Mouse (Mus musculus): ENCODE measurements around the gene Fmnl2. TPM values are rescaled to one million over a fixed set of nuclear protein-coding genes. Genes with fewer than 3 reads are reported as not detected.

Fmnl2 gene
- total RNA-seq, 2 experiments from 2014 or later, result 6.5 to 9.1 TPM

DNA sequence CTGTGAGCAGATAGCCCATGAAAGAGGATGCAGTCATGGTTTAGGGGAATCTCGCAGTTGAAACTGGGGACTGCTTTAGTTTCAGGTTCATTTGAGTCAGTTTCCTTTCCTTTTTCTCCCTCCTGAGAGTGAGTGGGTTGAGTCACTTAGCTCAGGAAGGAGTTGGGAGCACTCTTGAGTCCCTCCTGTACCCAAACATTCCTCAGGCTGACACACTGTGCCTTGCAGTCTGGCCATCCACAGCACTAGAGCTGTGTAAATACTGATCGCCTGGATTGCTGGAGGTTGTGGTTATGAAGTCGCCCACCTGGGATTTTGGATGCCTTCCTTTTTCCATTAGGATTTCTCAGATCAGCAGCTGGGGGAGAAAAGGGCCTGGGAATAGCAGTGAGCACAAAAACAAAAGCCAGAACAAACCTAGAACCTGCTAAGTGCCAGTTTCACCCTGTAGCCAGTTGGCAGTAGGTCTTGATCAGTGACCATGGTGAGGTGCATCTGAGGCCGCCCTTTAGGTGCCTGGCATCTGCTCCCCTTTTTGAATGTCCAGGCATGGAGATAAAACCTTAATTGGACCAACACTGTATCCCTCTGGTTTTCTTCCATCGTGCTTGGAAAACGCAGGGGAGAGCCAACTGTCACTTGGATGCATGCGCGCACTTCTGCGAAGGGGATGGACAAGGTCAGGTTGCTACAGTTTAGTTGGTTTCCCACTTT is 4.5 kb downstream of the Fmnl2 start:
- intact Hi-C loops (cut with DNase I; ENCODE audit: low total_unique reads), result no loop called here
- DNase-seq, result no peak

DNA sequence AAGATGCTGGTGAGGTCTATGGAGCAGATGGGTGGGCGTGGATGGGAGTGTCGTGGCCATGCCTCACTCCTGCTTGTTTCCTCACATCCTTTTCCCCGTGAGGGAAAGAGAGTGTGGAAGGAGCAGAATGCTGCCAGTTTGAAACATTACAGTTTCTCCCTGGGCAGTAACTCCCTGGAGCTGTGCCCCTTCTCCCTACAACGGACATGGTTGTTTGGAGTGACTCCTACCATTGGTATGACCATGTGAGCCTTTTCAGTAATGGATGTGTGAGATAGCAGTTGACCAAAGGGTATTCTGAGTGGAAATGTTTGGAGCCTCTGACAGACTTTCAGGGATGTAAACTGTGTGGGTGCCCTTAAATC is 5.1 kb downstream of the Fmnl2 start:
- no peak for DNase-seq
- intact Hi-C loops (cut with DNase I; ENCODE audit: low total_unique reads), result no loop called here

DNA sequence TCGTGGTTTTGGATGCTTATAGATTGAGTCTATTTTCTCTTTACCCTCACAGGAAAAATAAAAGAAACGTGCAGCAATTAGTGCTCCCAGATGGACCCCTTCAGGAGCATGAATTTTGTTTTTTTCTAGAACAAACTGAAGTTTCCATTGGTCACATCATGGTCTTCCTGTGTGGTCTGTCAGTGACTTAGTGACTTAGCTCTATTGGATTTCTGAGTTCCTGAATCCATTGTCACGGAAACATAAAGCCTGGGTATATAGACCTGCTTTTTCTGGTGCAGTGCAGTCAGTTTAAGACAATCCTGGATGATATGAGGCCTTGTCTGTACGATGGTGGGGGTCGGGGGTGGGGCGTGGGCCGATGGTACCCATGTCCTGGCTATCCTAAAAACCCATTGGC is 7.0 kb downstream of the Fmnl2 start:
- DNase-seq, result no peak
- intact Hi-C loops (cut with DNase I; ENCODE audit: low total_unique reads), result no loop called here

DNA sequence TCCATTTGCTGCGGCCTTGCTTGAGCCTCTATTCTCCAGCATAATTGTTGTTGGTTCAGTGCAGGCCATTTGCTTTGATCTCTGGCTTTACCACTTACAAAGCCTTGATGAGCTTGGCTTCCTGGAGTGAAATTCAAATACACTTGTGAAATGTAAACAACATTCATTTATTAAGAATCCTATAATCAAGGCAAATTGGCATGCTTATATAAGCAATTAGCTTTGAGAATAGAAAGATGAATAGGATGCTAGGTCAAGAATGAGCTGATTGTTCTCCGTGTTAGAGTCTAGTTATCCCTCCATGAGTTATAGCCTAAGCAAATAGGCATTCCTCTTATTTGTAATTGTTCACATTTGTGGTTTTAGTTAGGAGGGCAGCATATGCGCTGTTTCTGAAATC is 8.5 kb downstream of the Fmnl2 start:
- no peak for DNase-seq
- intact Hi-C loops (cut with DNase I; ENCODE audit: low total_unique reads), result no loop called here

DNA sequence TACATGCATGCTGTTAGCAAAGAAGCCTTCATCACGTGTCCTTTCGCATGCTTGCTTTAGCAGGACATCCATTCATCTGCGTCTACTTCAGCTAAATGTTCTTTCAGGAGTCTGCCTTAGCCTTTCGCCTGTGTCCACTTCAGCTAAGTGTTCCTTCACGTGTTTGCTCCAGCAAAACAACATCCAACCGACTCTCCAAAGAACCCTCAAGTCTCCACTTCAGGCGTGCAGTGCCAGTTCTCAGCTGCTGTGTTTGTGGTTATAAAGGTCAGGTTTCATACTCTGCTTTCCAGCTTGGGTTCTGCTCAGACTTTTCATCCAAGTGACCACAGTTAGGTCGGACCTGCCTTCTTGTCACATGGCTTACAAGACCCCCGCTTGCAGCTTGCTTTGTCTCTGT is 10.1 kb downstream of the Fmnl2 start:
- DNase-seq, result no peak
- intact Hi-C loops (cut with DNase I; ENCODE audit: low total_unique reads), result no loop called here

DNA sequence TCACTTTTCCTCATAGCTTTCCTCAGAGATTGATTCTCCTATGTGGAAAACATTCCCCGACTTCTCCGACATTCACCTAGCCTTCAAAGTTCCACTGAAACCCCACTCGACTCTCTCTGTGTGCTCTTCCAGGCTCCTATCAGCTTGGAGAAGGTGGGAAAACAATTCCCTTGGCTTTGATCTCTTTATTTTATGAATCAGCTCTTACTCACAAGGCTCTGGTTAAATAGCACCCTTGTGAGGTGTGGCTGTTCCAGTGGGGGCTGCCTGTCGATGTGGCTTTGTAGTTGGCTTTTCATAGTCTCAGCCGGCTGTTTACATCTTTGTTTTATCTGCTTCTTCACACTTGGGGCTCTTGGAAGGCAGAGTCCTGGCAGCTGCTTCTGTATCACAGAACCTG is 10.5 kb downstream of the Fmnl2 start:
- intact Hi-C loops (cut with DNase I; ENCODE audit: low total_unique reads), result no loop called here
- no peak for DNase-seq

DNA sequence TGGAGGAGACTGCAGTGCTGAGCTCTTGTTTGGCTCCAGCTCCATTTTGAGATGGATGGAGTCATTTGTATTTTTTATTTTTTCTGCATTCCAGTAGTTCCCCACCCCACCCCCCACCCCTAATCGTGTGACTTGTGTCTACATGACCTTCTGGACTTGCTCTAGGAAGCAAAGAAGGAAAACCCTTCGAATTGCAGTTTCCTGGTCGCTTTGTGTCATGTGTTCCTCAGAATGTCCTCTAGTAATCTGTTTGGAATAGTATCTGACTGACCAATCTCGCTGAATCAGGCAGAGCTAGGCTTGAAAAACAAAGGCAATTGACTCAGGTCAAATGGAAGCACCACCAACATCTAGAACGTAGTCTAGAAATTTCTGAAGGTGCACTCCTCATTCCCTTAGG is 15.0 kb downstream of the Fmnl2 start:
- no peak for DNase-seq
- intact Hi-C loops (cut with DNase I; ENCODE audit: low total_unique reads), result loop anchor here (10.0 kb wide), 1 partner anchor 108 kb away; no protein-coding TSS in a partner anchor

DNA sequence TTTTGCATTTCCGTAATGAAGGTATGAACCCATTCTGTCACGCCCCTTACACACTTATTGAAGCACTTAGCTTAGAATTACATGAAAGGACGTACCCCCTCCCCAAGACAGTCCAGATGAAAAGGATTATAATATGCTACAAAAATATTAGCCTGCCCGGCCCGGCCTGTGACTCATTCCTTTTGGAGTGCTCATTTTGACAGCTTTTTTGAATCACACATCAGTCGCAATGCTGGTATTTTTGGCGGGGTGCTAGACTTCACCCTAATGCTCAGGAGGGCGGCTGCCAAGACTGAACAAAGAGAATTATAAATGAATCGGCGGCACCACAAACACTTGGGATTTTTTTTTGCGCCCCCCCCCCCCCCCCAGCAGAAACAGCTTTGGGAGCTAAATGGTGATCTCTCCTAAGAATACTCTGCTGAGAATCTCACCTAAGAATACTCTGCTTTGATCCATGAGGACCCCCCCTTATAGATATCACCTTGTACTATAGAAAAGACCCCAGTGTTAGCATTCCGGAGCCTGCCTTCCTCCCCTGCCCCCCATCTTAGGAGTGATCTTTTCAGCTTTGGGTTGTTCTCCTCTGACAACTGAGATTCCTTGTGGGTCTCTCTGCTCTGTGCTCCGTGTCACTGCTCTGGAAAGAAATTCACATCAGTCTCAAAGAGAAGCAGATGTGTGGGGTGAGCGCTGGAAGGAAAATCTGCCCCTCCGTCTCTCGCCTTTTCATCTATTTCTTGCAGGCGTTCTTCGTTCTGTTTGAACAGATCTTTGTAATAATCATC is 15.8 kb downstream of the Fmnl2 start:
- peak; percentile 20 for DNase-seq
- intact Hi-C loops (cut with DNase I; ENCODE audit: low total_unique reads), result loop anchor here (10.0 kb wide), 1 partner anchor 109 kb away; no protein-coding TSS in a partner anchor

DNA sequence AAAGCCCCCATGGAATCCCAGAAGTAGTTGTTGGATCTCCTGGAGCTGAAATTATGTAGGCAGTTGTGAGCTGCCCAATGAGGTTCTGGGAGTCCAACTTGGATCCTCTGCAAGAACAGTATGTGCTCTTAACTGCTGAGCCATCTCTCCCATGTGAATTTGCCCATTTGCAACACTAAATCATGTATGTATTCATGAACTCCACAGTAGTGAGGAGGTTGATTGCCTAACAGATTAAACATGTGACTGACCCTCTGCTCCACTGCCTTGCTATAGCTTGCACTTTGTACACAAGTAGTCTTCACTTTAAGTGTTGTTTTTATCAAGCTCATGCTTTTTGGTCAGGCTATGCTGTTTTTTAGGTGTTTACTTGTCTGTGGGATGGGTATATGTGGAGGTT is 17.1 kb downstream of the Fmnl2 start:
- intact Hi-C loops (cut with DNase I; ENCODE audit: low total_unique reads), result loop anchor here (10.0 kb wide), 1 partner anchor 110 kb away; no protein-coding TSS in a partner anchor
- DNase-seq, result no peak

DNA sequence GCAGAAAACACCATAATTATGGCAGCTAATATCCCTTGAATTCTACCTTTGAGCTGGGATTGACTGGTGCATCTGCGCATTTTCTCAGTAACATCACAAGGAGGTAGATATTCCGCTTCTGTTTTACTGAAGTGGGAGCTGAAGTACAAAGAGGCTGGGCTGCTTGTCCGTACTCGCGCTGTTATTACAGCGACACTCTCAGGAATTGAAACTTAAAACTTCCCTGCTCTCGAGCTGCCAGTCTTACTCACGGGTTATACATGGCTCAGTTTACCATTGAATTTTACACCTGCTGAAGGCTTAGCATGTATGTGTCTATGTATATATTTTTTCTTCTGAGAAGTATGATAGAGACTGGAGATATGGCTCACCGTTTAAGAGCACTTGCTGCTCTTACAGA is 18.1 kb downstream of the Fmnl2 start:
- intact Hi-C loops (cut with DNase I; ENCODE audit: low total_unique reads), result loop anchor here (10.0 kb wide), 1 partner anchor 111 kb away; no protein-coding TSS in a partner anchor

DNA sequence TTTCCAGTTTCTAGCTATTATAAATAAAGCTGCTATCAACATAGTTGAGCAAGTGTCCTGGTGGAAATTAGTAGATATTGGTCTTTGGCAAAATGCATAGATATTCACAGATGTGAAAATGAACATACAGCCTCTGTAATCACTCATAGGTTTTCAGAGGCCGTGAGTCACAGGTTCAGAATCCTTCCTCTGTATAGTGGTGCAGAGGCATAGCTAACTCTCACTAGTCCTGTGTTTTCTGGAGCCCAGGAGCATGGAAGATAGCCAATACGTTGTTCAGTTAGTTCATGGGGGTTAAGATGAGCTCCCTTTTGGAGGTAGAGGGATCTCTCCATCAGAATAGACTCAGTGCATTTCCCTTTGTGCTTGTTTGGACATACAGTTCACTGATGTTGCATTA is 25.7 kb downstream of the Fmnl2 start:
- DNase-seq, result no peak
- intact Hi-C loops (cut with DNase I; ENCODE audit: low total_unique reads), result no loop called here

More for the DNA sequence above, 18.1 kb downstream of the Fmnl2 start:
- DNase-seq, result no peak

DNA sequence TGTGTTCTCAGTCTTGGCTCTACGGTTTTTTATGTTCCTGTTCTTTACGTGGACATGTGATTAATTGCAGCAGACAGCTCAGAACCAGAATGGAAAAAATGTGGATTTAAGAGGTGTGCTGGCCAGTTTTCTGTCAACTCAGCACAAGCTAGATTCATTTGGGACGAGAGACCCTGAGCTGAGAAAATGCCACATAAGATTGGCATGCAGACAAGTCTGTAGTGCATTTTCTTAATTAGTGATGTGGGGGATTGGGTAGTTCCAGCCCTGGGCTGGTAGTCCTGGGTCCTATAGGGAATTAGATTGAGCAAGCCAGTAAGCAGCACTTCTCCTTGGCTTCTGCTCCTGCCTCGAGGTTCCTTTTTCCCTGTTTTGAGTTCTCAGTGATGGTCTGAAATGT is 26.4 kb downstream of the Fmnl2 start:
- intact Hi-C loops (cut with DNase I; ENCODE audit: low total_unique reads), result no loop called here
- DNase-seq, result no peak

DNA sequence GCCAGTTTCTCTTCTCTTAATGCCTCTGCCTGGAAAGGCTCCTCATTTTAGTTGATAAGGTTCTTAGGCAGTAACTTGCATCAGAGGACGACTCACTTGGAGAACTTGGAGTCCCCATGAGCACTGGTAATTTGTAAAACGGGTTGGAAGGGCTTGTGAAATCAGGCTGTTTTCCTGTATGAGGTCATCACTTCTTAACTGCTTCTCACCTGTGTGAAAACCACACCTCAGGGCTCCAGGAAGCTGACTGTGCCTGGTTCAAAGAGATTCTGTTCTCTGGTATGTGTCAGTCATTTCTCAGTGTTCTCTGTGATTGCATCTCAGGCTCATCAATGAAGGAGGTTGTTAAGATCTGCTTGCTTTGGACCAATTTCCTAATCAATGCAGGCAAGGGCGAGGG is 27.4 kb downstream of the Fmnl2 start:
- no peak for DNase-seq
- intact Hi-C loops (cut with DNase I; ENCODE audit: low total_unique reads), result no loop called here

DNA sequence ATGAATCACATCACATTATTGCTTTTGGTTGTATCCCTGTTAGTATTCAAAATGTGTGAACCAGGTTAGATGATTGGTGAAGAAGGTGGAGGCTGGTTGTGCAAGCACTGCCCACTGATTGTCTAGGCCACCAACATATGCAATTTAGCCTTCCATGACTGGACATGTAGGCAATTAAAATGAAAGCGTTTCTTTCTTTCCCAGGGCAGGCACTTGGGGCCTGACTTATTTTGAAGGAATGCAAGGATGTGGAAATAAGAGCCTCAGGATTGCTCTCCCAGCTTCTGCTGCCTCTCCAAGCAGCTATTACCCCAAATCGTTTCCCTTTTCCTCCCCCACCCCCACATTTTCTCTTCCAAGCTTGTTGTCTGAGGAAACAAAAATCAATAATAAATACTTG is 29.6 kb downstream of the Fmnl2 start:
- intact Hi-C loops (cut with DNase I; ENCODE audit: low total_unique reads), result no loop called here

DNA sequence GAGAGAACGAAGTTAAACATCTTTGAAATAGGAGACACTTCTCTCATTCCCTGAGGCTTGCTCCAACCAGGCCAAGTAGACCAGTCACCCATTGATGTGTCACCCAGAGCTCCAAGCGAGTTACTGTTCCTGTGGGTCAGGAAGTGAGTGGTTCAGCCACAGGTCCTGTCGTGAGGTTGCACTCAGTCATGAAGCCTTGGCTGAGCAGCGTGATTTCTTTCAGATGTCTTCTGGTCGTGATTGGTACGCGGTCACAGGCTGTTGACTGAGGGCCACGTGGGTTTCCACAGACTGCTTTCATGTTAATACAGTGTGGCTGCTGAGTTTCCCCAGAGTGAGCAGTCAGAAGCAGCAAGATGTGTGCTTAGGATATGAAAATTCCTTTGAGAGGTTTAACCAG is 33.5 kb downstream of the Fmnl2 start:
- intact Hi-C loops (cut with DNase I; ENCODE audit: low total_unique reads), result no loop called here
- no peak for DNase-seq

More for the DNA sequence above, 29.6 kb downstream of the Fmnl2 start:
- DNase-seq, result no peak

DNA sequence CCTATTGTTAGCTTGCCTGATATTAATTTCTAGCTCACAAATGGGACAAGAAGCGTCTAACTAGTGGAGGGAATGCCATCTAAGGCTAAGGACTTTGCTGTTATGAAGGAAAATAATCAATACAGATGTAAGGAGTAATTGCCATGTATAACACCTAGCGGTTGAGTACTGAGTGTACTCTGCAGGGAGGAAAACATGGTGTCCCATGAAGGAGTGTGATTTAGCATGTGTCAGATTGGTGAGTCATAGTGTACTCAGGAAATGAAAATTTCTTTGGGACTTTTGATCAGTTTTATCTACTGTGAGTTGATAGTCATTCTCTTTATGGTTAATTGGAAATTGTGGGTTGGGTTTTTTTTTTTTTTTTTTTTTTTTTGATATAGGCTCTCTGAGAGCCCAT is 34.1 kb downstream of the Fmnl2 start:
- intact Hi-C loops (cut with DNase I; ENCODE audit: low total_unique reads), result no loop called here
- no peak for DNase-seq

DNA sequence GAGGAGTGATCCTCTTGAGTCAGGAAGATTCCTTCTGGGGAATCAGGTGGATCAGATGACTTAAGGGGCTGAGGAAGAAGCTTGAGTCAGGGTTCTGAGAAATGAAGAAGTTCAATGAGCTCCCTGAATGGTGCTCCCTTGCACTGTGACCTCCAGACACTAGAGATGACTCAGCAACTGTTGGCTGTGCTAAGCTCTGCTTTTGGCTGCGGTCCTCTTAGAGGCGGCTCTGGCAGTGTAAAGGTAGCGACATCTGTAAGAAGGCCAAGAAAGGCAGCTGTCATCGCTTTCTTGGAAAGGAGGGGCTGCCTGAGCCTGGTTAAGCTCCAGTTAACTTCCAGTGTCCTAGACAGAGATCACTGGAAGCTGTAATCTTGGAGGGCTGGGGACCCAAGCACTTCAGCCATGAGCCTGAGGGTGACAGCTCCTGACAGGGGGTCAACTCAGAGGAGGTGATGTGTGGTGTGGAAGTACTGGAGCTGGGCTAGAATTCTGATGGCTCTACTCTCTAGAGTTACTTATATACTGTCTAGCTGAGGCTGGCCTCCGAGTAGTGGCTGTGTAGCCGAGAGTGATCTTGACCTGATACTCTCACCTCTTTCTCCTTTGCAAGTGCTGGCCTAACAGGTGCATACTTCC is 37.4 kb downstream of the Fmnl2 start:
- intact Hi-C loops (cut with DNase I; ENCODE audit: low total_unique reads), result no loop called here
- peak; percentile 74 for DNase-seq

DNA sequence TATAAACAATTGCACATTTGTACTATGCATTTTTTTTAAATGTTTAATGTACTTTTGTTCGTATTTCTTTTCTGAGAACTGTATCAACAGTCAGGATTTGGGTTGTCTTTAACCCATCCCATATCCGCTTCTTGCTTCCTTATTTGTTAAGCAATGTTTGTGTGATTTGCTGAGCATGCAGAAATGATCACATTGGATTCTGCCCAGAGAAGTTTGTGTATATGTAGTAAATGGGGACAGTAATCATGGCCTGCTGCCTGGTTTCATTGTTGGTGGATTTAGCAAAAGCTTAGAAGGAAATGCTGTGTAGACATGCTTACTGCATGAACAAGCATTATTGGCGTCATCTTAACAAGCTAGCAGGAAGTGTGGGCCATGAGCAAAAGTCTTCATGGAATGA is 39.3 kb downstream of the Fmnl2 start:
- intact Hi-C loops (cut with DNase I; ENCODE audit: low total_unique reads), result no loop called here
- no peak for DNase-seq

DNA sequence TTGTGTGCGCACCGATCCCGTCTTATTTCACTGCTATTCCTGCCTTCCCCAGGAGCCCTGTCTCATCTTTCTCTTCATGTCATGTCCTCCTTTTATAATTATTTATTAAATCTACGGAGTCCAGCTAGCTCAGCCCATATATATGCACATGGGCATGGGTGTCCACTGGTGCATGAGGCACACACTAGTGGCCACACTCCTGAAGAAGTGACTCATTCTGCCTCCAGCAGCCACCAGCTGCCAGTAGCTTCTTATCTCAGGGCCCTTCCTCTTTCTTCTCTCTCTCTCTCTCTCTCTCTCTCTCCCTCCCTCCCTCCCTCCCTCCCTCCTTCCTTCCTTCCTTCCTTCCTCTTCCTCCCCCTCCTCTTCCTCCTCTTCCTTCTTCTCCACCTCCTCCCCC is 43.1 kb downstream of the Fmnl2 start:
- intact Hi-C loops (cut with DNase I; ENCODE audit: low total_unique reads), result no loop called here
- no peak for DNase-seq

DNA sequence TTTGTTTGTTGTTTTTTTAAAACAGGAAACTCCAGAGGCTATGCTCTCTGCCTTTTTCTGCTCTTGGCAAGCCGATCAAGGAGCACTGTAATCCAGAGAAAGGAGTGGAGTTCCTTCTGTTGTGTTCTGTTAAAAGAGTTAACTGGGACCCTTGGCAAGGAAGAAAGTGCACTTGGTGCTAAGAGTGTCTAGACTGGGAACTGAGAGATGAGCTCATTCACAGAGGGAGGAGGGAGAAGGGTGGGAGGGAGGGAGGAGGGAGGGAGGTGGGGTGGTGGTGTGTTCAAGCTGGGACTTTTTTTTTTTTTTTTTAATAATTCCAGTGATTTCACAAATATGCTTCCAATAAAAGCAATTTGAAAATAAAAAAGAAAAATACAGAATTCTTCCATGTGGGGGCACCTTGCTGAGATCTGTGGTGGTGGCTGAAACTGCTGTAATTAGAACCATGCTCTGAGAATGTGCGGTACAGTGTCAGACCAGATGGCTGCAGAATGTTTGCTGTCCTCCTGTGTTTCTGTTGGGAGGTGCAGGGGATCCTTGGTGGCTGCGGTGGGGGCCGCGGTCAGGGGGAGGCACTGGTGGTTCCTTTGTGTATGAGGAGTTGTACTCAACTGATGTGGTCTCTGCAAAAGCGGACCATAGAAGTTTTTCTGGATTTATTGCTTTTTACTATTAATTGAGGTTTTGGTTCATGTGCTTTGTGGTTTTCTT is 43.8 kb downstream of the Fmnl2 start:
- DNase-seq, result no peak
- intact Hi-C loops (cut with DNase I; ENCODE audit: low total_unique reads), result no loop called here
